Comparison of ENCODE assay signal across 11 mouse cellular contexts in the genomic region with DNA sequence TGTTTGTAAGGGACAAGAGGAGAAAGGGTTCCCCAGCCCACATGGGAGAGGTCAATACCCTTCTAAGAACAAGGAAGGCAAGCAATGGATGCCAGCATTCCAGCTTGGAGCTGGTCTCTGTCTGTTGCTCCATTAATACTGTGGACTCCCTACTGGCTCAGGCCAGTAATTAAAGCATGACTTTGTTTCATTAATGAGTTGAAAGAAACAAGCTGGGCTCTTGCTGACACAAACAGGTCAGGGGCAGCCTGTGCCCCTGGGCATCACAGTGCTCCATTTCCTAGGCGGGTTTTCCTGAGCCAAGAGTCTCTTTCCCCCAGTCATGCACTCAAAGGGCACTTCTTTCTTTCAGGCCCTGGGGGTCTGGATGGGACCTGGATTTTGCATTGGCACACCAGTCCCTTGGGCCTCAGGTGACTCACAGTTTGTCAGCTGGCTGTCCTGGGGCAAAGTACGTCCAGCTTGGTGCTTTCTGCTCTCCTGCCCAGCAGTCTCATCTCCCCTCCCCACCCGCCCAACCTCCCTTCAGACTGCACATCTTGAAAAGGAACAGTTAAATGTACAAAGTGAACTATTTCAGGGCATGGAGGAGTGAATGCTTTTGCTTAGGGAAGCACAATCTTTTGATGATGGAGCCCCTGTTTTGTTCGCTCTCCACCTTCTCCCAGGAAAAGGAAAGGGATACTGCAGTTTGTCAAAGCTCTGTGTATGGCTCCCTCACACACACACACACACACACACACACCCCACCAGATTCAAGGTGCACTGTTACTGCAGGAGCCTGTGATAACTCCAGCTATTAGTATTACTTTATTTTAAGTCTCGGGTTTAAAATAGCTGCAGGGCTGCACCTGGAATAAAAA.
A peak's percentile ranks its signal among the peaks of the same experiment; 100 is the strongest.
DNase-seq lines count a peak whose midpoint lies in the region; ATAC-seq and TF ChIP-seq lines count a peak whose summit lies in the region.
"Had no signal": no experiment of that assay in that cellular context is flagged by ENCODE, and none has a peak within 500 bp of the region (broad histone marks: within the 10 kb centered on the region; RNA-seq: fewer than 3 reads in every experiment).

No protein-coding gene starts in this region.

- 76% methylated on average over 5 of the region's 5 CpGs for WGBS in hindbrain, embryonic 12.5 days
- WGBS in hindbrain, embryonic 11.5 days: 74% methylated on average over 5 of the region's 5 CpGs

- H3K4me1 ChIP-seq in hindbrain, embryonic 12.5 days: peaks cover 7% of the 10 kb centered on the region; the same call in 1 of the 2 replicates
- H3K4me1 ChIP-seq in hindbrain, embryonic 11.5 days (replicated peaks; ENCODE audit: control insufficient read depth, insufficient read depth, low read length): no peaks in the 10 kb centered on the region
- H3K4me1 ChIP-seq: heart, embryonic 10.5 days; liver, embryonic 13.5 days had no signal

- no peak overlapping the region for H3K4me3 ChIP-seq in hindbrain, embryonic 12.5 days
- no peak overlapping the region for H3K4me3 ChIP-seq in hindbrain, embryonic 11.5 days (ENCODE audit: low read depth, low read length)
- H3K4me3 ChIP-seq: erythroblast, embryonic 14.5 days; heart, embryonic 10.5 days; liver, embryonic 13.5 days had no signal

- no peaks in the 10 kb centered on the region for H3K27me3 ChIP-seq in hindbrain, embryonic 12.5 days
- H3K27me3 ChIP-seq in hindbrain, embryonic 11.5 days (ENCODE audit: control insufficient read depth, insufficient read depth, low read length): no peaks in the 10 kb centered on the region
- H3K27me3 ChIP-seq: liver, embryonic 13.5 days had no signal

- no peak for TF ChIP-seq CTCF in brain, embryonic 14.5 days (IDR thresholded peaks at IDR 0.05; ENCODE audit: borderline replicate concordance, extremely low read depth, insufficient read depth, insufficient read length)

- H3K36me3 ChIP-seq in hindbrain, embryonic 12.5 days: no peaks in the 10 kb centered on the region
- H3K36me3 ChIP-seq in hindbrain, embryonic 11.5 days (ENCODE audit: control insufficient read depth, insufficient read depth, low read length): no peaks in the 10 kb centered on the region
- H3K36me3 ChIP-seq: heart, embryonic 10.5 days; liver, embryonic 13.5 days had no signal

- TF ChIP-seq POLR2A in brain, embryonic 14.5 days (IDR thresholded peaks at IDR 0.05; ENCODE audit: borderline replicate concordance, extremely low read depth, insufficient read depth, insufficient read length, poor library complexity, severe bottlenecking): no peak

- H3K9me3 ChIP-seq in hindbrain, embryonic 12.5 days (replicated peaks): no peaks in the 10 kb centered on the region
- H3K9me3 ChIP-seq in hindbrain, embryonic 11.5 days (ENCODE audit: control insufficient read depth, low read length): no peaks in the 10 kb centered on the region
- H3K9me3 ChIP-seq: heart, embryonic 10.5 days; liver, embryonic 13.5 days had no signal

- H3K9ac ChIP-seq in hindbrain, embryonic 12.5 days: no peak overlapping the region
- H3K9ac ChIP-seq in hindbrain, embryonic 11.5 days (ENCODE audit: low read depth, low read length): no peak overlapping the region
- H3K9ac ChIP-seq: liver, embryonic 13.5 days had no signal

- DNase-seq in hindbrain, embryonic 11.5 days (ENCODE audit: low spot score): no peak
- peak; percentile 88 for DNase-seq in Muller cell, postnatal 12 days (ENCODE audit: inconsistent ontology term)
- DNase-seq in brain, embryonic 14.5 days (ENCODE audit: low read depth): peak; percentile 23
- DNase-seq in kidney, postnatal 25 days: peak; percentile 21 to 71
- no peak for DNase-seq in adrenal gland, postnatal 14 days
- no peak for DNase-seq in natural killer cell, adult 2 months (ENCODE audit: low spot score in 2 of 2)
- DNase-seq: adrenal gland, postnatal 10 days; liver, embryonic 13.5 days had no signal

- H3K27ac ChIP-seq in hindbrain, embryonic 12.5 days: no peak overlapping the region
- H3K27ac ChIP-seq in hindbrain, embryonic 11.5 days (ENCODE audit: low read depth, low read length): no peak overlapping the region
- H3K27ac ChIP-seq: heart, embryonic 10.5 days; liver, embryonic 13.5 days had no signal

- no peak overlapping the region for H3K4me2 ChIP-seq in hindbrain, embryonic 12.5 days (replicated peaks)
- H3K4me2 ChIP-seq in hindbrain, embryonic 11.5 days (replicated peaks; ENCODE audit: low read depth, low read length): no peak overlapping the region
- H3K4me2 ChIP-seq: liver, embryonic 13.5 days had no signal

- 0 out of 2 replicates have a peak, but pooled peaks have one; percentile 11 for ATAC-seq in hindbrain, embryonic 12.5 days (ENCODE audit: low FRiP score)
- ATAC-seq in hindbrain, embryonic 11.5 days (ENCODE audit: low FRiP score): no peak

Comparison
In these comparisons a context has a peak if more than half of its experiments do, and no peak if none do; other contexts are left out.
1. DNase-seq: peak in Muller cell, postnatal 12 days (single experiment), brain, embryonic 14.5 days (single experiment) and kidney, postnatal 25 days (2 of 2); none in hindbrain, embryonic 11.5 days (single experiment), adrenal gland, postnatal 14 days (single experiment) and natural killer cell, adult 2 months (0 of 2).